Mouse (Mus musculus) heart, embryonic 16.5 days (tissue): Measurements from ENCODE around the gene Pex26. TPM values are rescaled to one million over a fixed set of nuclear protein-coding genes. Genes with fewer than 3 reads are reported as not detected.

Experiments
- ATAC-seq: fragments of 200-750 bp; cut with Nextera tagmentation; replicated peaks from 2 replicates; pipeline ENCODE4 v1.8.0; 2017; ENCODE audit warnings: moderate number of reproducible peaks; ENCODE audit not compliant: insufficient read depth, low FRiP score; ENCODE audit errors: extremely low read depth
- H3K27ac ChIP-seq: fragments of 300-500 bp; sonication (generic); 2 replicates; pipeline ENCODE4 v1.5.1; 2014; ENCODE audit warnings: mild to moderate bottlenecking, low read length, control low read depth, moderate library complexity
- H3K27me3 ChIP-seq: fragments of 300-500 bp; sonication (generic); 2 replicates; pipeline ENCODE4 v1.6.1; 2014; ENCODE audit warnings: low read length, mixed read lengths; ENCODE audit not compliant: control insufficient read depth, insufficient read depth
- H3K36me3 ChIP-seq: fragments of 300-500 bp; sonication (generic); 2 replicates; pipeline ENCODE4 v1.6.1; 2014; ENCODE audit not compliant: control insufficient read depth, insufficient read depth
- H3K4me1 ChIP-seq: fragments of 300-500 bp; sonication (generic); 2 replicates; pipeline ENCODE4 v1.6.1; 2014; ENCODE audit warnings: low read length, mixed read lengths; ENCODE audit not compliant: control insufficient read depth, insufficient read depth
- H3K4me2 ChIP-seq: fragments of 300-500 bp; sonication (generic); 2 replicates; pipeline ENCODE4 v1.6.1; 2014; ENCODE audit warnings: low read depth, mild to moderate bottlenecking, control low read depth, low read length
- H3K4me3 ChIP-seq: fragments of 300-500 bp; sonication (generic); 2 replicates; pipeline ENCODE4 v1.5.1; 2014; ENCODE audit warnings: mild to moderate bottlenecking, control low read depth, low read length
- H3K9ac ChIP-seq: fragments of 300-500 bp; sonication (generic); 2 replicates; pipeline ENCODE4 v1.6.1; 2014; ENCODE audit warnings: low read length, control low read depth
- H3K9me3 ChIP-seq: fragments of 300-500 bp; sonication (generic); replicated peaks from 2 replicates; pipeline ENCODE4 v1.6.1; 2016; ENCODE audit warnings: low read length; ENCODE audit not compliant: control insufficient read depth
- WGBS: fragments of 180-500 bp; shearing (Covaris S2); extraction: QIAGEN DNeasy Blood & Tissue Kit; methylation state at CpG from one replicate; pipeline ENCODE4 v1.1.7; 2014; 5-methylcytosine and 5-hydroxymethylcytosine counted together
- polyA plus RNA-seq: library from polyadenylated mRNA; unstranded; fragments of >200 nt; fragmentation: Nextera tagmentation; extraction: Ambion mirVana; gene quantifications from 2 replicates; pipeline ENCODE4 v1.2.1, GENCODE M21; 2015

The Pex26 gene
- polyA plus RNA-seq, 1 experiment from 2014 or later = 6.7 TPM

GRCm38 (mm10) chr6:121194061-121194955 is 10.8 kb downstream of the Pex26 start:
- no peak overlapping the region for H3K4me2 ChIP-seq
- no peaks in the 10 kb centered on the region for H3K9me3 ChIP-seq
- H3K9ac ChIP-seq = no peak overlapping the region
- H3K4me1 ChIP-seq = no peaks in the 10 kb centered on the region; the same call in 1 of the 2 replicates
- WGBS = 54% methylated on average over 13 of the region's 13 CpGs
- H3K27me3 ChIP-seq = no peaks in the 10 kb centered on the region
- no peak for ATAC-seq
- H3K36me3 ChIP-seq = peaks cover 16% of the 10 kb centered on the region
- H3K4me3 ChIP-seq = no peak overlapping the region
- no peak overlapping the region for H3K27ac ChIP-seq

- Histone ChIP-seq H3K9ac (no peak overlapping the region), H3K36me3 (peaks cover 12% of the 10 kb centered on the region), H3K4me3 (no peak overlapping the region), H3K9me3 (no peaks in the 10 kb centered on the region), H3K4me1 (no peaks in the 10 kb centered on the region; the same call in 1 of the 2 replicates), H3K27me3 (no peaks in the 10 kb centered on the region), H3K27ac (no peak overlapping the region), H3K4me2 (no peak overlapping the region)
- WGBS = 68% methylated on average over 14 of the region's 14 CpGs
- ATAC-seq = no peak
Observed at GRCm38 (mm10) chr6:121194956-121195731, 11.7 kb downstream of the Pex26 start.

GRCm38 (mm10) chr6:121197807-121198365 is 14.4 kb downstream of the Pex26 start:
- Histone ChIP-seq H3K4me2 (no peak overlapping the region), H3K9ac (no peak overlapping the region), H3K27ac (no peak overlapping the region), H3K9me3 (0 out of 2 replicates have a peak, but pooled peaks cover 3% of the 10 kb centered on the region), H3K4me3 (no peak overlapping the region), H3K36me3 (peaks cover 7% of the 10 kb centered on the region; the same call in 1 of the 2 replicates), H3K27me3 (no peaks in the 10 kb centered on the region), H3K4me1 (no peaks in the 10 kb centered on the region)
- ATAC-seq = no peak
- WGBS = 60% methylated on average over 9 of the region's 9 CpGs

- WGBS = 87% methylated on average over 3 of the region's 4 CpGs
- H3K9me3 ChIP-seq = 0 out of 2 replicates have a peak, but pooled peaks cover 3% of the 10 kb centered on the region
- no peak overlapping the region for H3K9ac ChIP-seq
Observed at GRCm38 (mm10) chr6:121200458-121200857, 17.0 kb downstream of the Pex26 start.

GRCm38 (mm10) chr6:121202026-121202425 is 18.6 kb downstream of the Pex26 start:
- 78% methylated on average over 5 of the region's 5 CpGs for WGBS
- H3K27ac ChIP-seq = no peak overlapping the region
- no peaks in the 10 kb centered on the region for H3K4me1 ChIP-seq
- ATAC-seq = no peak
- no peak overlapping the region for H3K4me3 ChIP-seq
- no peaks in the 10 kb centered on the region for H3K36me3 ChIP-seq
- H3K9ac ChIP-seq = no peak overlapping the region
- H3K4me2 ChIP-seq = no peak overlapping the region
- H3K27me3 ChIP-seq = no peaks in the 10 kb centered on the region
- H3K9me3 ChIP-seq = 0 out of 2 replicates have a peak, but pooled peaks cover 3% of the 10 kb centered on the region

More at GRCm38 (mm10) chr6:121200458-121200857, 17.0 kb downstream of the Pex26 start:
- Histone ChIP-seq H3K4me1 (no peaks in the 10 kb centered on the region), H3K27ac (no peak overlapping the region), H3K4me3 (no peak overlapping the region), H3K36me3 (no peaks in the 10 kb centered on the region), H3K4me2 (no peak overlapping the region), H3K27me3 (no peaks in the 10 kb centered on the region)
- no peak for ATAC-seq

- ATAC-seq = no peak
- no peak overlapping the region for H3K4me2 ChIP-seq
Observed at GRCm38 (mm10) chr6:121206481-121206880, 23.0 kb downstream of the Pex26 start.

GRCm38 (mm10) chr6:121209584-121209983 is 26.1 kb downstream of the Pex26 start:
- Histone ChIP-seq H3K4me2 (no peak overlapping the region), H3K27me3 (peaks cover 13% of the 10 kb centered on the region; the same call in 1 of the 2 replicates), H3K36me3 (no peaks in the 10 kb centered on the region), H3K4me1 (peaks cover 14% of the 10 kb centered on the region), H3K9ac (no peak overlapping the region), H3K27ac (no peak overlapping the region), H3K4me3 (no peak overlapping the region), H3K9me3 (peaks cover 4% of the 10 kb centered on the region; the same call in 1 of the 2 replicates)
- no peak for ATAC-seq
- 63% methylated on average over 2 of the region's 2 CpGs for WGBS

More at GRCm38 (mm10) chr6:121206481-121206880, 23.0 kb downstream of the Pex26 start:
- no peak overlapping the region for H3K27ac ChIP-seq
- H3K27me3 ChIP-seq = peaks cover 13% of the 10 kb centered on the region; the same call in 1 of the 2 replicates
- H3K4me1 ChIP-seq = peaks cover 9% of the 10 kb centered on the region
- no peak overlapping the region for H3K4me3 ChIP-seq
- H3K9ac ChIP-seq = no peak overlapping the region
- peaks cover 7% of the 10 kb centered on the region; the same call in 1 of the 2 replicates for H3K9me3 ChIP-seq
- 86% methylated on average over 5 of the region's 5 CpGs for WGBS
- no peaks in the 10 kb centered on the region for H3K36me3 ChIP-seq

GRCm38 (mm10) chr6:121210149-121210925 is 26.9 kb downstream of the Pex26 start, which contains the start of gene Tuba8:
Gene Tuba8, plus strand, starts transcription at chr6:121210696.
- Histone ChIP-seq H3K27ac (no peak within 1 kb of the TSS), H3K36me3 (no peaks in the 10 kb centered on the region), H3K4me1 (peaks cover 14% of the 10 kb centered on the region), H3K9ac (peak within 1 kb of the TSS; percentile 65), H3K9me3 (peaks cover 4% of the 10 kb centered on the region; the same call in 1 of the 2 replicates), H3K4me2 (peak within 1 kb of the TSS; percentile 93), H3K27me3 (peaks cover 13% of the 10 kb centered on the region; the same call in 1 of the 2 replicates), H3K4me3 (peak within 1 kb of the TSS; percentile 60)
- WGBS = 4% methylated on average over 30 of the region's 30 CpGs
- ATAC-seq = peak; percentile 56
